Mouse (Mus musculus): Measurements from ENCODE around the gene Dlg5.

Dlg5 gene

DNA sequence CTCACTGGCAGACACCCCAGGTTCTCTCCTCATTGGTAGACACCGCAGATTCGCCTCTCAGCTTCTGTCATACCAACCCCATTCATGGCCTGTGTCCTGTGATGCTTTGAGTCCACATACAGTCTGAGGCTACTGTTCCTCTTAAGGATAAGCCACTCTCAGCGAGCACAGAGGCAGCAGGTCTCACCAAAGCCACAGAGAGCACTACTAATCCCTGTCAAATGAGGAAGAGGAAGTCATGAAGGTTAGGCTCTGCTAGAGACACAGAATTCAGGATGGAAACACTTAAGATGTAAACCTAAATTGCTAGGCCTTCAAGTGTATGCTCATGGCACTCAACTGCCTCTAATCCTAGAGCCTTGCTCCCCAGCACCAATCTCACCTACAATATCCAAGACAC, 9.8 kb downstream of the Dlg5 start:
- ATAC-seq (ENCODE audit: insufficient number of reproducible peaks, low FRiP score, low TSS enrichment) = no peak

DNA sequence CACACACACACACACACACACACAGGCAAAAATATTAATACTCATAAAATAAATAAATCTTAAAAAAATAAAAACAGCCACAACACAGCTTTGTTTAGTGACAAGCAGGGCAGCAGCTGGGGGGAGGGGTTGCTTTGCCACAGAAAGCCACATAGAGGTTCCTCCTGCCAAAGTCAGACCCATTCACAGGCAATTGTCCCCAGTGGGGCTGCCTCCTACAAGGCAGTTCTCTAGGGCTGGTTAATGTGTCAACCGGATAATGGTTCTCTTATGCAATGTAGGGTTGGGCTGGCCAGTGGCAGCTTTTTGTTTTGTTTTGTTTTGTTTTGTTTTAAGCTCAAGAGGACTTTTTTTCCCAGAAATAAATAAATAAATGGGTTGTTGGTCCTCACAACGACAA, 11.3 kb downstream of the Dlg5 start:
- ATAC-seq (ENCODE audit: insufficient number of reproducible peaks, low FRiP score, low TSS enrichment) = no peak

DNA sequence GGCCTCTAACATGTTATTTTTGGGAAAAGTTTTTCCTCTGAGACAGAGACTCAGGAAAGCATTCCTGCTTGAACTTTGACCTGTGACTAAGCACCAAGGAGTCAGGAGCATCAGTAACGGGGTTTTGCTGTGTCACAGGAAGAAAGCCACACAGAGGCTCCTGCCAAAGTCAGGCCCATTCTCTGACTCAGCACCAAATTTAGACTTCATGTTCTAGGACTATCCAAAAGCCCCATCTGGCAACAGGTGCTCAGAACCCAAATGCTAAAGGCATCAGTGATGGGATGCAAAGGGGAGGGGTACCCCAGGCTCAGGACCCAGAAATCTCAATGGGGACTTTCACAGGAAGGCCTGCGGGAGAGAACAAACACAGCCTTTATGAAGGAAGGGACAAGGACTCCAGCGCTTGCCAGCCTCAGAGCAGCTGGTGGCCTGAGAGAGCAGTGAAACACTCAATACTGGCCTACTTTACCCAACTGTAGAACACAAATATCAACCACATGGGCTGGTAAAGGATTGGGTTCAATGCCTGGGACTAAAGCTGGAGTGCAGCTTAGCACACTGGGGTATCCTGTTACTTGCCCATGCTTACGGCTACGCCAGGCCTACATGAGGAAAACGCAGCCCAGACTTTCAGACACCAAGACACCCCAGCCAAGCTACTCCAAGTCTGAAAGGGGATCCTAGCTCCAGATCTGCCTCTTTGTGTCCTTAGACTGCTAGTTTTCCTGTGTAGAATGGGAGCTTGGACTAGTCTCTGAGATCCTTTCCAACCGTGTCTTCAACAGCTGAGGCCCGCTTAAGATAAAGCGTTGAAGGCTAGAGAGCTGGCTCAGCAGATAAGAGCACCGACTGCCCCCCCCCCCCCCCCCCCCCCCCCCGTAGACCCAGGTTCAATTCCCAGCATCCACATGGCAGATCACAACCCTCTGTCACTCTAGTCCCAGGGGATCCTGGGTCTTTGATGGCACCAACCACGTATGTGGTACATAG, 12.8 kb downstream of the Dlg5 start:
- no peak for ATAC-seq (ENCODE audit: insufficient number of reproducible peaks, low FRiP score, low TSS enrichment)

DNA sequence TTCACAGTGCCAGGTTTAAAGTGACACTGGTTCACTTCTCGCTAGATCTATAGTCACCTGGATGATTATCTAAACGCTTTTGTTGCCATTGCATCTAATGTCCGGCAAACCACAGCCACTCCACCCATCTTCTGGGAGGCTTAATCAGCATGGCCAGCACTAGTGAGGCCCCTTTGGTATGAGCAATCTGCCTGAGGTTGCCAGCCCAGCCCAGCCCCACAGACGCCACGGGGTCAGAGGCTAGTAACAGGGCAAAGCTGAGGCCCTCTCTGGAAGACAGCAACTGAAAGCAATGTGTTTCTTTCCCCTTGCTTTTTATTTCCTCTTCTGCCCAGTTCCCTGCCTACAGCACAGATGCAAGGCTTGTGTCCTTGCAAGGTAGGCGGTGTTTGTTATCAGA, 17.2 kb downstream of the Dlg5 start:
- no peak for ATAC-seq (ENCODE audit: insufficient number of reproducible peaks, low FRiP score, low TSS enrichment)

DNA sequence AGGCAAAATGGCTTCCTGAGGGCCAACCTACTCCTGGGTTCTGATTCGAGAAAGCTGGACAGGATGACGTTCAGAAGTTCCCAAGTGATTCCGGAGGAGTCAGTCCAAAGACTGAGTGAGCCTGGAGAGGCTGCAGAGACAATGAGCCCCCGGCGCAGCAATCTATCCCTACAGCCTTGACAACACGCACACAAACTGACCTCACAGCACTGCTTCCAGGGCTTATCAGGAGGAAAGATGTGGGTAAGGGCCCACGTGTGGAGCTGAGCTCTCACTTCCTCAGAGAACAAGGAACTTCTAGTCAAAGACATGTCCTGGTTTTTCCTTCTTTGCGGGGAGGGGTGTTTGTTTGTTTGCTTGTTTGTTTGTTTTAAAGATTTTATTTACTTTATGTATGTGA, 18.7 kb downstream of the Dlg5 start:
- ATAC-seq (ENCODE audit: insufficient number of reproducible peaks, low FRiP score, low TSS enrichment) = no peak

DNA sequence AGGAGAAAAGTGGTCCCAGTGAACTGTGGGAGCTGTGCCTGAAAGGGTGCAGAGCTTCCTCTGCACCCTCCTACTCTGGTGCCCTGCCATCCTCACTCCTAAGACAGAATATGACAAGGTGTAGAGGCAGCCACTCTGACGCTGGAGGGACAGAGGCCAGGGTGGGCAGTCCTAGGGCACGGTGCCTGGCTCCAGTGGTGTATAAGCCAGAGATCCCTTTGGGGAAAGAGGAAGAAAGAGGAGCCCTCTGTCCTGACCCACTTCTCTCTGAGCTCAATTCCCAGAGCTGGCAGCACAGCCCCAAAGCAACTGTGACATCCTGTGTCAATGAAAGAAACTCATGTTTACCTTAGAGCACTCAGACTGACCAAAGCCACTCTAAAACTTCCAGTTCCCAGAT, 19.4 kb downstream of the Dlg5 start:
- no peak for ATAC-seq (ENCODE audit: insufficient number of reproducible peaks, low FRiP score, low TSS enrichment)

DNA sequence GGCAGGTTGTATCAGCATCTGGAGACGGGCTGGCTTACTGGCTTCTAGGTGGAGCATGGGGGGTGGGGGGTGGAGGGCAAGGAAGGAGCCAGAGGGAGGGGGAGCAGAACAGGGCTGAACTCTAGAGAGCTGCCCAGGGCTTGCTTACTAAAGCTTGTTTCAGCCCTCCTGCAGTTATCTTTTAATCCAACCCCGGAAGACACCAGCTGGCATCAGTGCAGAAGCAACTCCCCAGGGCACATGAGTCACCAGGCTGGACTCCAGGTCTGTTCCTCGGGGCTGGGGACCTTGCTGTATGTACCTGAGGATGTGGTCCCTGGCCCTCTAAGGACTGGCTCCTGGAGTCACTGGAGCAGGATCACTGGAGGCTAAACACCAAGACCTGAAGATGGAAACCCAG, 23.0 kb downstream of the Dlg5 start:
- no peak; the same call in 1 of the 2 replicates for ATAC-seq (ENCODE audit: insufficient number of reproducible peaks, low FRiP score, low TSS enrichment)

DNA sequence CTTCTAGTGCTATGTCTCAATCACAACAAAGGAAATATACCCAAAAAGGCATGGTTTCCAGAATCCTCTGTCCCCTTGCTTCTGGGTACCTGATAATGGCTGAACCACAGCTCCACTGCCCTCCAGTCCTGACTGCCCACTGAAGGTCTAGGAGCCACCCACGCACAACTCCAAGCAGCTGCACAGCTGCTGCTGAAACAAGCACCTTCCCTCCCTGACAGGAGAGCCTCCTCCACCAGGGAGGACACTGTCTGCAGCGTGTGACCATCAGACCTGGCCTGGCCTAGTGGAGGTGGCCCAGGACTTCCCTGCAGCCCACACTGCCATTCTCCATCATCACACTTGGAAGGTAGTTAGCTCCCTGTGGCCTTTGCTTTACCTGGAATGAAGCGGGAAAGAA, 23.4 kb downstream of the Dlg5 start:
- no peak for ATAC-seq (ENCODE audit: insufficient number of reproducible peaks, low FRiP score, low TSS enrichment)

DNA sequence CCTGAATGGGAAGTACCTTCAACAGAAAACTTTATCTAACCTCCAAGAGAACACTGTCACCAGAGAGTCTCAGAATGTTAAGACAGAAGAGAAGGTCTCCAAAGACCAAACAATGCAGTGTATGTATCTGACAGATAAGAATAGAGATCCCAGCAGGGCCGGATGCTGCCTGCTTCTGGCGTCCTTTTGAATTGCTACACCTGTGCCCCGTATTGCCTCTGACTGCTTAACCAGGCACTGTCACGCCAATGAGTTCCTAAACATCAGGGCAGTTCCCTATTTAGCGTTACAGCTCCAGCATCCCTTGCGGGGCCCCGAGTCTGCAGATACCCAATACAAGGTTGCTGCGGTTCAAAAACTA, 28.4 kb downstream of the Dlg5 start:
- ATAC-seq (ENCODE audit: insufficient number of reproducible peaks, low FRiP score, low TSS enrichment) = no peak

DNA sequence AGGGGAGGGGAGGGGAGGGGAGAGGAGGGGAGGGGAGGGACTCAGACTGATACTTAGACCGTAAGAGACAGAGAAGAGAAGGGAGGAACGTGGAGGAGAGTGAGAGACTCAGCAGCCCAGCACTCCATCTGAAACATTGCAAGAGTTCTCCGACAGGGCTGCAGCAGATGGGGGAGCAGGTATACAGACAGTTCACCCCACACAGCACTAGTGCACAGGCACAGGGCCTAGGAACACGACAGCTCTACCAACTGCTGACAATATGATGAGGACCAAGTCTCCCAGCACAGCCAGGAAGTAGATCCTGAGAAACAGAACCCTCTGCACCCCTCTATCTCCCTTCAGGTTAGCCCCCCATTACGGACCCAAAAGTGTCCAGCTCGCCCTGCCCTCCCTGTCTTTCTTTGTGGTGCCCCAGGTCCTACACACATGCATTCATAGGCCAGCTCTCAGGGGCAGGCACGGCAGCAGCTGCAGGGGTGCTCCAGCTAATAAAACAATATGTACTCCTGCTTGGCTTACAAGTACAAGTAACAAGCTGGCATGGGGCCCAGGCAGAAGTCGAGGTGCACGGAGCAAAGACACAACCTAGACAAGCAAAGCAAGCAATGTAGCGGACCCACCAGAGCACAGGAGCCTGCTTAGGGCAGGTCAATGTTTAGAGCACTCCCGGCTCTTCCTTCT, 28.9 kb downstream of the Dlg5 start:
- no peak for ATAC-seq (ENCODE audit: insufficient number of reproducible peaks, low FRiP score, low TSS enrichment)

DNA sequence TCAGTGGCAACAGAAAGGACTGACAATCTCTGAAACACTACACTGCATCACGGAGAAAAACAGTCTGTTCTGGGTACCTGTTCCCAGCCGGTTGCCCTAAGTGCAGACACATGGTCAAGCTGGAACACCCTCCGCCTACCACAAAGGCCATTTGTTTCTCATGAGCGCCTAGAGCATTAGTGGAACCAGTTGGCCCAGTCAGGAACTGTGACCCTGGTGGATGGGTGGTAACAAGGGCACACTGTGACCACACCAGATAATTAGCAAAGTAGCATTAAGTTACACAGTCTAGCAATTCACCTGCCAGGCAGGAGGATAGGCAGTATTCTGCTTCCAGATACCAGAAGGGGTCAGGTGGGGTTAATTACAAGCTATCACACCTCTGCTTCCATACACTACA, 29.7 kb downstream of the Dlg5 start:
- no peak for ATAC-seq (ENCODE audit: insufficient number of reproducible peaks, low FRiP score, low TSS enrichment)

DNA sequence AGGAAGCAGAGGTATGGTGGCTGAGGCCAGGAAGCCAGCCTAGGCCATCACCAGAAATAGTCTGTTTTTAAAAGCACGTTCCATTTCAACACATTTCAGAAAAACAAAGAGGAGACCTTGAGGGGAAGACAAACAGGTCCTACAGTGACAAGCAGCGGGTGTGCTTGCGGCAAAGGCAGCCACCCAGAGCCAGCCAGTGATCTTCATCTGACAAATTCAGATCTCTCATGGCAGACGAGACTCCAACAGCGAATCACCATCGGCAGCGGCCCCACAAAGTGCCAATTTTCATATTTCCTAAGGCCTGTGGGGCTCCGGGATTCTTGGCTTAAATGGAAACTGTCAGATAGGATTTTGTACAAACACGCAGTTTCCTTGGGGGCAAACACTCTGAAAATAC, 31.3 kb downstream of the Dlg5 start:
- ATAC-seq (ENCODE audit: insufficient number of reproducible peaks, low FRiP score, low TSS enrichment) = no peak

DNA sequence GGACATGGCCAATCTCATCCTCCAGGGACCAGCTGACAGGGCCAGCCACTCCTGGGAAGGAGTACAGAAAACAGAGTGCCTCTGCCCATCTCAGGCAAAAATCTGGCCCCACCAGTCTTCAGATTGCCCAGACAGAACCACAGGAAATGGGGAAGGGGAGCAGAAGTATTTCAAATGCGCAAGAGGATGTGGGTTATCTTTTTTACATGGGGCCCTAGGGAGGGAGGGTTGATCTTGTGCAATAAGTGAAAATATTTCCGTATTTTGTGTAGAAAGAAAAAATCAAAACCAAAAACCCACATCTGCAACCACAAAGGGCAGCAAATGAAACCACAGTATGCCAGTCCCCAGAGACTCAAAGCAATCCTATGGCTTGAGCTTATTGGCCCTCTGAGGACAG, 32.4 kb downstream of the Dlg5 start:
- ATAC-seq (ENCODE audit: insufficient number of reproducible peaks, low FRiP score, low TSS enrichment) = no peak

DNA sequence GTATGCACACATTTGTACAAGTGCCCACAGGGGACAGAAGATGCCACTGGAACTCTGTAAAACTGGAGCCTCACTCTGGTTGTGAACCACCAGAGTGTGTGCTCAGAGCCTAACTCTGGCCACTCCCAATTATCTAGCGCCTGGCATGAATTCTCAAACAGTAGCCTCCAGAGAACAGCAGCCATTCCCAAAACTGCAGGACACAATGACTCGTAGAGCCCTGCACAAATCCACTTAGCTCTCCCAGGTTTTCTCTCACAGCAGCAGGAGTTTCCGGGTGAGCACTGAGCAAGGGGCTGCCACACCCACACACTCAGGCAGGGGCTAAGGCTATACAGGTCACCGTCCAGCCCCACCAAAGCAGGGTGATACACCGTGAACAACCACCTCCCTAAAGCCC, 32.9 kb downstream of the Dlg5 start:
- ATAC-seq (ENCODE audit: insufficient number of reproducible peaks, low FRiP score, low TSS enrichment) = no peak

DNA sequence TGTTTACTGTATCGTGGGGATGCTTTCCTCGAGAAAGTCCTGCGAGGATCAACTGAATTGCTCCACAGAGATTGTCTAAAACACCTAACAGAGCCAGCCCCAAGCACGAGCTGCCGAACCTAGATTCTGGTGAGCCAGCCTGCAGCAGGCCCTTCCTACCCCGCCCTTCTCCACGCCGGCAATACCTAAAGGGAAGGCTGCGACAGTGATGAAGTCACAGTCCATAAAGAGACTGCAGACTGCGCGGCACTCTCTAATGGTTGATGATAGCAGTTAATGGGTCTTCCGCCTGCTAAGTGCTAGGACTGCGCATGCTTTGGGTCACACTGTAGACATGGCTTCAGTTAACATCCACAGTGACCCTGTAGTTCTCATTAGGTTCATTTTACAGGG, 38.4 kb downstream of the Dlg5 start:
- no peak for ATAC-seq (ENCODE audit: insufficient number of reproducible peaks, low FRiP score, low TSS enrichment)

DNA sequence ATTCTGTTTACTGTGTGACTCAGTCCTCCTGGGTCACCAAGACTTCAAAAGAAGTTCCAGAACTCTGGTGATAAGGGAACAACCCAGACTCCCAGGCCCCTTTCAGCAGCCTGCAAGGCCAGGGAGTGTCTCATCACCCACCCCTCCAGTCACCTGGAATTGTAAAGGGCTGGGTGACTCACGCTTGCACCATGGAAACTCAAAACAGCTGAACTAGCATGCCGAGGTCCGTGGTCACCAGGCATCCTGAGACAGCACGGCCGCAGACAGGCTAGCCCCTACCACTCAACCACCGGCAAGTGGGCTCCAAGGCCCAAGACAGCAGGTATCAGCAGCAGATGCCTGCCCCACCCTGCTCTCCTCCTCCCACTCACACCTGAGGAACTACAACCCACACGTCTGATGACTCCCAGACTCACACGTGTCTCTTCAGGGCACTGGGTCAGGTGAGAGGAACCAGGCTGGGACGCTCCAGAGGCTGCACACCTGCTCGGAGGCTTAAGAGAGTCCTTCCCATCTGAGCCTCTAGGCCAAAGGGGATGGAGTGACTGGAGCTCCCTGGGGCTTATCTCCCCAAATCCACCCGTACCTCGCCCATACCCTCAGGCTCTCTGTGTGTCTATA, 38.9 kb downstream of the Dlg5 start:
- no peak for ATAC-seq (ENCODE audit: insufficient number of reproducible peaks, low FRiP score, low TSS enrichment)

DNA sequence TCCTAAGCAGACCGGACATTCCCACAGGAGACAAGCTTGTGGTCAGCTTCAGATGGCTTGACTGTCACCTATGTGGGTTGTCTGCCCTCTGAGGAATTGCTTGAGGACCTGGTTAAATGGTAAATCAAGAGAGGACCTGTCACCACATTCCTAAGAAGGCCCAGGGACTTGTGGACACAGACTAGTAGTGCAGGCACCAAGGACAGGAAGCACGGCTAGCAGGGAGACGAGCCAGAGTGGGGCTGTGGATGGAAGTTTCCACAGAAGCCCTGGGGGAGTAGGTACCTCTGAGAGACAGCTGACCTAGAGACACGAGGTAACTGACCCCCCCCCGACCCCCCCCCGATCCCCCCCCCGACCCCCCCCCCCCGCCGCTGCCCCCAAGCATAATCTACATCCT, 39.4 kb downstream of the Dlg5 start:
- ATAC-seq (ENCODE audit: insufficient number of reproducible peaks, low FRiP score, low TSS enrichment) = no peak

DNA sequence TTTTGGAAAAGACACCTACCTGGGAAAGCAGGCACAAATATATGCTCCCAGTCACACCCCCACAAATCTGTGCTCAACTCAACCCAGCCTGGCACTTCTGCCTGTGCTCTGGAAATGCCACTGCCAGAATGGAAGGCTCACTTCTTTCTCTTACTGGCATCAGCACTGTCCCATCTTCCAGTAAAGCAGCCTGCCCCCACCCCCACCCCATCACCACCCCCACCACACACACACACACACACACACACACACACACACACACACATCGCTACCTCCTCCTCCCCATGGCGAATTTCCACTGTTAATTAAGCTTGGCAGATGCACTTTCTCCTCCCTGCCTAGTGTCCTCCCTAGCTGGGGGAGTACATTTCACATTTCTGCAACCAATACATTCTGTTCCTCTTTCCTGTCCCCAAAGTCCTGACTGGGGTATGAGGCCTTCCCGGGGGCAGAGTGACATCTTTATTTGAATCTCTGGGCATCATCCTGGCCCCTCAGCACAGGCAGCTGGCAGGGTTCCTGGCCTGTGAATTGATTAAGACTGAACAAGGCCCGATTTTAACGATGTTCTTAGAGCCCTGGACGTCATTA, 40.3 kb downstream of the Dlg5 start:
- ATAC-seq (ENCODE audit: insufficient number of reproducible peaks, low FRiP score, low TSS enrichment) = no peak

DNA sequence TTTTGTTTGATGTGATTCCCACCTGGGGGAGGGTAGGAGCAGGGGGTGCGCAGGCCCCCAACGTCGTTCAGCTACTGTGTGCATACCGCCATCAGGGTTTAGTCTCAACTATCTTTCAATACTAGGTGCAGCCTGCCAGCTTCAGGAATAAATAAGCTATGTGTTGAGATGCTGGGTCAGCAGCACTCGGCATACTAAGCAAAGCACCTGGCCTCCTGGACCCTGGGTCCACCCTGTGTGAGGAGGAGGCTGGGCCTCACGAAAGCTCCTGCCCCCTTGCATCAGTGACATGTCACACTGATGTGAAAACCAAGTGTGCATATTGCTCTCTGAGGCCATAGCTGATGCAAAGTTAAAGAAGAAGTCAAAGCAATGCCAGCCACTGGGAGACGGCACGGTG, 42.5 kb downstream of the Dlg5 start:
- ATAC-seq (ENCODE audit: insufficient number of reproducible peaks, low FRiP score, low TSS enrichment) = no peak

DNA sequence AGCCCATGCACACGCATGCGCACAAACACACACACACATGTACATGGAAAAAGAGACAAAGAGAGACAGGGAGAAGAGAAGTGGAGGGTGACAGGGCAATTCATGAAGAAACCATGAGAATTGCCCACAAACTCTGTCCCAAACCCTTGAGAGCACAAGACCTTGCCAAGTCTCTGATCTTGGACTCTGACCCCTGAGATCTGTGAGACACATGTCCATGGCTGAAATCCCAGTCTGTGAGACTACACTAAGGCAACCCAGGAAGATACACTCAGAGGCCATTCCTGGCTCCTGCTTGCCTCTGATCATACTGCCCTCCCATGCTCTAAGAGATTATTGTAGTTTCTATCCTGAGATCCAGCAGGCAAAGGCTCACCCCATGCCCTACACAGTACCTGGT, 44.9 kb downstream of the Dlg5 start:
- ATAC-seq (ENCODE audit: insufficient number of reproducible peaks, low FRiP score, low TSS enrichment) = no peak

DNA sequence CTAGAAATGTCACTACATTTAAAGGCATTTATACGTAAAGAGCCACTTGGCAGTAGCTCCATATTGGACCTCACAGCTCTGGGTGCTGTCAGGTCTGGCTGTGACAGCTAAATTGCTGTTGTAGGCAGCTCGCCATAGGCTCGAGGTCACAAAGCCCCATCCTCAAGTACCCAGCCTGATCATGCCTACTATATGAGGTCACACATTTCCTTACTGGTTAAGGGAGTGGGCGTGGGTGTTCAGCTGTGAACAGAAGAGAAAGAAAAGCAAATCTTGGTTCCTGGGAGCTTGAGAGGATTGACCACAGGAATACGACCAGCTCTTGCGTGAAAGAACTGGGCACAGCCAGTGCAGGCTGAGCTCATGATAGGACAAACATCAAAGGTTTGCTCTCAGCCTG, 46.0 kb downstream of the Dlg5 start:
- ATAC-seq (ENCODE audit: insufficient number of reproducible peaks, low FRiP score, low TSS enrichment) = no peak

All from cerebellum, adult (tissue).